Mouse (Mus musculus): ENCODE measurements at regions not wholly inside any gene's neighbourhood (a gene's known extent, or its start where the extent isn't known, plus 50 kb on each side); places are given as distances from the start of the nearest gene placed in this dataset.

- DNase-seq (ENCODE audit: low spot score in 2 of 2): no peak
Observed at GRCm38 (mm10) chr8:88417307-88418095, 55.5 kb upstream of the Brd7 start.

DNA sequence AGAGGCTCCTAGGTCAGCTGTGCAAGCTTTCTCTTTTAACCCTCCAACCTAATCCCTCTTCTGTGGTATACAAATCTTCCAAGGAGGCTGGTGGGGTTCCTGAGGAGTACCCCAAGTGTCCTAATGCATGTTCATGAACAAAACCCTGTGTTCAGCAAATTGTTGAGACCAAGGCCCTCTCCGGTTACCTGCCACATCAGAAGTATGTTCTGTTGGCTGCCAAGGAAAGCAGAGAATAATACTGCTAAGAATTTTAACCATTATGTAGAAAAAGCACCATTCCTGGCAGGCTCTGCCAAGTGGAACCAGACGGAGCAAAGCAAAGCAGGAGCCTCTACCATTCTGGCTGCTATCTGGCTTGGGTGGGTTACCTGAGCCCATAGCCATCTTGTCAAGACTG, 61.3 kb upstream of the Brd7 start:
- no peak for DNase-seq (ENCODE audit: low spot score in 2 of 2)

GRCm38 (mm10) chr8:88428560-88428959, 66.6 kb upstream of the Brd7 start:
- DNase-seq (ENCODE audit: low spot score in 2 of 2): no peak

- no peak for DNase-seq (ENCODE audit: low spot score in 2 of 2)
Observed at GRCm38 (mm10) chr8:88431389-88431788, 69.4 kb upstream of the Brd7 start.

DNA sequence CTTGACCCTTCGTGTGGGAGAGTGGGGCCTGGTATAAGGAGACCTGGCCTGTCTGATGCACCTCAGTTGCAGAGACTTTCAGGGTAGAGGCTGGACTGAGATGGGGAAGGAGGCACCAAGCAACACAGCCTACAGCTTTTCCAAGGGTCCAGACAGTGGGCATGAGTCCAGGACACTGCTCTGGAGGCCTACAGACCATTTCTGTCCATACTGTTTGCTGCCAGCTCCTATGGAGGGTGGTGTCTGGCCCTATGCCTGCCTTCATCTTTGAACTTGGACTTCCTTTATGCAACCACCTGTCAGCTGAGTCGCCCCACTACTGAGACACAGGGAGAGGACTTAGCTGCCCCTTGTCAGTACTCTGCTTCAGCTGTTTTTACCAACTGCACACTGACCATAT, 73.7 kb upstream of the Brd7 start:
- DNase-seq (ENCODE audit: low spot score in 2 of 2): no peak

- DNase-seq (ENCODE audit: low spot score in 2 of 2): no peak
Observed at GRCm38 (mm10) chr8:88440219-88440618, 78.2 kb upstream of the Brd7 start.

GRCm38 (mm10) chr8:88443397-88443796, 77.8 kb upstream of the Nkd1 start:
- DNase-seq (ENCODE audit: low spot score in 2 of 2): no peak

DNA sequence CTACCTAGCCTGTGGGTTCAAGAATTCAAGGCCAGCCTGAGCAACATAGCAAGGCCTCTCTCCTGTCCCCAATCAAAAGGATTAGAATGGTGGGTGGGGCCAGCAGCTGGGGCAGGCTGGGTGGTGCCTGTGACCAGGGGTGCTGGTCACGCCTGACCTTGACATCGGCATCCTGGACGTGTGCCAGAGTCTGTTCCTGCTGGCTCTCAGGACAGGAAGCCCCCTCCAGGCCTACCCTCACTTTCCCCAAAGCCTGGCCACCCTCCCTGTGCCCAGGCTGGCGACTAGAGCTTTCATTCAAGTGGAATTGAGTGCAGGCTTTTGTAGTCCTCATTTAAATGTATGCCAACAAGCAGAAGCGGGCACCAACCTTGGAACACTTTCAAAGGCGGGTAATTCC, 73.7 kb upstream of the Nkd1 start:
- no peak for DNase-seq (ENCODE audit: low spot score in 2 of 2)

DNA sequence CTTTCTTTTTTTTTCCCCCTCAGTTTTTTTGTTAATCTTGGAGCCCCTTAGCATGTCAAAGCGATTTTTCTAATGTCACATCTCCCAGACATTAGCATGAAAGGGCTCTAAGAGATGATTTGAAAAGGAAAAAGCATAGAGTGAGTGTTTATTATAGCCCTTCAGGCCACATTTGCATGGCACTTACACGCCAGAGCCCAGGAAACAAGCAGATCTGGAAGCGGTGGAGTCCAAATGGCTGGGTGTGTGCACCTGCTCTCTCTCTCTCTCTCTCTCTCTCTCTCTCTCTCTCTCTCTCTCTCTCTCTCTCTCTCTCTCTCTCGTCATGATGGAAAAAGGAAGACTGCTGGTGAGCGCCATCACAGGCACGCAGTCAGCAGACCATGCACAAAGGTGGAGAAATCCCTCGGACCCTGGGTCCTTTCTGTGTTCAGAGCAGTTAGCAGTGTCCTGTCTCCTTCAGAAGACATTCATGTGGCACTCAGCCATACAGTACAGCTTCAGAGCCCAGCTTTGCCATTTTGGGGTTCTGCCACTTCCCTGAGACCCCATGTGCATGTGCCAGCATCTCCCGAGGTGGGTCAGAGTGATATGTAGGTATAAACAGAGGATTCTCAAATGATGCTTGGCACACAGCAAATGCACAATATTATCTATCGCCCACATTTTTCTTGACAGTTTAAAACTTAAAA, 73.2 kb upstream of the Nkd1 start:
- no peak for DNase-seq (ENCODE audit: low spot score in 2 of 2)

- no peak for DNase-seq (ENCODE audit: low spot score in 2 of 2)
Observed at GRCm38 (mm10) chr8:88449001-88449400, 72.2 kb upstream of the Nkd1 start.

- DNase-seq (ENCODE audit: low spot score in 2 of 2): no peak
Observed at GRCm38 (mm10) chr8:88449534-88449933, 71.6 kb upstream of the Nkd1 start.

DNA sequence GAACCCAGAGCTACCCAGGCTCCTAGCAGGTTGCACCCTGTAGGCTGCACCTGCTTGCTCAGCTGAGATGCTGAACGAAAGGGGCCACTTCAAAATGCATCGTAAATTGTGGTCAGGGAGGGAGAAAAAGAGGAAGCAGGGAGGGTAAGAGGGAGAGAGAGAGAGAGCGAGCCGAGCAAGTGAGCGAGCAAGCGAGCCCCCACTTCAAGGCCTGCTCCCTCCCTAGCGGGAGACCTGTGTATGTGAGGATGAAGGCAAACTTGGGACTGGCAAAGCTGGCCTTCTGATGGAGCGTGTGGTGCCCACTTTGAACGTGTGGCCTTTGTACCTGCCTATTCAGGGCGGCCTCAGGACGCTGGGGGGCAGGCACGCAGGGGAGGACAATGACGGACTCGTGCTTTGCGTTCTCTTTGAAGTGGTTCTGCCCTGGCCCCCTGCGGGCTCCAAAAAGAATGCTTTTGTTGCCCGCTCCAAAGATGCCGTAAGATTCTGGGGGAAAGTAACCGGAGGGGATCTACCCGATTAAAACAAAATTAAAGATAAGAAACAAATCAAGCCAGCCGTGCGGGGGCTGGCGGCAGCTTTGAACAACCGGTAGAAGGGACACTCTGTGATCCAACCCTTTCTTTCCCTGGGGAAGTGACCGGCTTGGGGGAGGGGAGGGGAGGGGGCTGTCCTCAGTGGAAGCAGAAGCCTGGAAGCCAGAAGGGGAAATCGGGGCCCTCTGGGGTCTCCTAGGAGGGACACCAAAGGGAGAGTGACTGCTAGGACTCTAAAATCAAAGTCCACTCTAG, 70.1 kb upstream of the Nkd1 start:
- DNase-seq (ENCODE audit: low spot score in 2 of 2): peak in 1 of 2 experiments; percentile 27

DNA sequence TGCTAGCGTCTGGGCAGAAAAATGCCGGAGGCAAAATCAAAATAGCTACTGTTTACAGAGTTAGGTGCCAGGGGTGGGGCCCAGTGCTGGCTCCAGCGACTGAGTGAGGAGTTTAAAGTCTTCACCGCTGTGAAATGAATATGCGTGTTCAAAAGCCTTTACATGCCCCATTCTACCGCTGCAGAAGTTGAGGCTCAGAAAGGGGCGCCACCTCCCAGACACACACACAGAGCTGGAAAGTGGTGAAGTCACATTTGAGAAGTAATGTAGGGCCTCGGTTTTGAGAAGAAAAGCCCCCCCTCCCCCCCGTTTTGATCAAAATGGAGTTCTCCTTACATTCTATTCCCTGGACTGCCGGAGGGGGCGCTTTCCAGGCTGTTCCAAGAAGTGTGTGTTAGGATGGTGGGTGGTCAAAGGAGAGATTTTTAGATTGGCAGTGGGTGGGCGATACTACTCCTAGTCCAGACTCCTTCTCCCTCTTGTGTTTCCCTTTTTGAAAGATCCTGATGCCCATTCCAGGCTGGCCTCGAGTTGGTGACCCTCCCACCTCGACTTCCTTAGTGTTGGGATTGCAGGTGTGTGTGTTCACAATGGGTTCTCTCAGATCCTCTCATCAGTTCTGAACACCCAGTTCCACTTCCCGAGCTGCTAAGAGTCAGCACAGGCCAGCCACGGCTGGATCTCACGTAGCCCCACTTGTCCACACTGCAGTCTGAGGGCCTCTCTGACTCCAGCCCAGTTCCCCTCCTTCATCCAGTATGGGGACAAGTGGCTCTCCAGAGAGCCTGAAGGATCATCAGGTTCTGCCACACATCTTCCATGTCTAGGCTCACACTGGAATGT, 69.3 kb upstream of the Nkd1 start:
- DNase-seq (ENCODE audit: low spot score in 2 of 2): no peak

DNA sequence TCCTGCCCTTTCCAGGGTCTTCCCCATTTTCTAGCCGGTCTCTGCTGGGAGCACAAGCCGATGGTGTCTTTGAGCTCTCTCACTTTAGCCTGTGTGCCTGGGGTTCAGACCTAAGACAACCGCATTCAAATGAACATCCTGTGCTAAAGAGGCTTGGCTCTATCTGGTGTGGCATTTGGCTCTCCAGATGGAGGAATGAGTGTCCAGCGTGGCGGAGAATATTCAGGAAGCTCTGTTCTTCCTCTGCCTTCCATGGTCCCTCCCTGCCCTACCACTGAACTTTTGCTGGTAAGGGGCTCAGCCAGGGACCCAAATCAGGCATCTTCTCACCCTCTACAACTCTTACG, 68.7 kb upstream of the Nkd1 start:
- DNase-seq (ENCODE audit: low spot score in 2 of 2): no peak

- DNase-seq (ENCODE audit: low spot score in 2 of 2): no peak
Observed at GRCm38 (mm10) chr8:88454048-88454696, 67.0 kb upstream of the Nkd1 start.

DNA sequence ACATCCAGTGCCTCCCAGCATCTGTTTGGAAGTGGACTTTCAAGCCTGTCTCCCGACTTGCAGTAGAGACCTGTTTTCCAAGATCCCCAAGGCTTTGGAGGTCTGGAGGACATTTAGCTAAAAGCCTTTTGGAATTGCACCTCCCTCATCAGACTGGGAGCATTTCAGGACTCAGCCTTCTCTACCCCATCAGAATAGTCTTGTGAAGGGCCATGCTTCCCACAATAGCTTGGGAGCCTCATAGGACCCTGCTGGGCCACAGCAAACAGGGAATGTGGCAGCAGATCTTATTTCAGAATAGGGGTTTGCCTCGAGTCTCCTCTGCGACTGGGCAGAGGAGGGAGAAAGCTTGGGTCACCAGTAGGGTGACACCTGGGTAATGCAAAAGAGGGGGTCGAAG, 66.2 kb upstream of the Nkd1 start:
- no peak for DNase-seq (ENCODE audit: low spot score in 2 of 2)

DNA sequence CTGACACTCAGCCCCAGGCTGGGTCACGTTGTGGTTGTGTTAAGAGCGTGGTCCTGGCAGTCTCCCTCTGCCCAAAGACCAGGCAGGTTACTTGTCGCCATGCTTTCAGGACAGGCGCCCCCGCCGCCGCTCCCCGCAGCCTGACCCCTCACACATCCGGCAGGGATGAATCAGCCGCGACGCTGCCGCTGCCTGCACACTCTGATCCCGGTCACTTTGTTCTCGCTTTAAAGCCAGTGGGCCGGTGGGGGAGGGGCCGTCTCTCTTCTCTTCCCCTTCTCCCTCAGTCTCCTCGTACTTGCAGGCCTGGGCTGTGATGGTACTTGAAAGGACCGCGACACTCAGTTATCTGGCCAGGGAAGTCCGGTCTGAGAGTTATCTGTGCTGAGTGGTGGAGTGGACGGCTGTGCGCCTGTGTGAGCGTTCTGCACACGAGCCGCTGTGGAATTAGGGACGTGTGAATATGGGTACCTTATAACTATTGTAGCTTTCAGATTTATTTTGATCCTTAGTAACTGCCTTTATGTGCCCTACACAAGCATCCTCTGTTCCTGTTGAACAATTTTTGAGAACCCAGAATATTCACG, 65.6 kb upstream of the Nkd1 start:
- no peak for DNase-seq (ENCODE audit: low spot score in 2 of 2)

GRCm38 (mm10) chr8:88459197-88459596, 62.0 kb upstream of the Nkd1 start:
- DNase-seq (ENCODE audit: low spot score in 2 of 2): no peak

DNA sequence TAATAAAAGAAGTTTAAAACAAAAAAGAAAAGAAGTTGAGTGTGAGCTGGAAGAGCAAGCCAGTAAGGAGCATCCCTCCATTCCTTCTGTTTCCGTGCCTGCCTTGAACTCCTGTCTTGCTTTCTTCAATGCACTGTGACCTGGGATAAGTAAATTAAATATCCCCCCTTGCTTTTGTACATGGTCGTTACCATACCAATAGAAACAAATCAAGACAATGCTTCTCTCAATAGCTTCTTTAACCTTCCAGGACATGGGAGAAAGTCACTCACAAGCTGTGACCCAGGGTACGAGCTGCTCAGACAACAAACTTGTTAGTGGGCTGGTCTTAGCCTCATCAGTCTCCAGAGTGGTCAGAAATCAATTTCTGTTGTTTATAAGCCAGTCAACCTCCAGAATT, 53.4 kb upstream of the Nkd1 start:
- DNase-seq (ENCODE audit: low spot score in 2 of 2): no peak

DNA sequence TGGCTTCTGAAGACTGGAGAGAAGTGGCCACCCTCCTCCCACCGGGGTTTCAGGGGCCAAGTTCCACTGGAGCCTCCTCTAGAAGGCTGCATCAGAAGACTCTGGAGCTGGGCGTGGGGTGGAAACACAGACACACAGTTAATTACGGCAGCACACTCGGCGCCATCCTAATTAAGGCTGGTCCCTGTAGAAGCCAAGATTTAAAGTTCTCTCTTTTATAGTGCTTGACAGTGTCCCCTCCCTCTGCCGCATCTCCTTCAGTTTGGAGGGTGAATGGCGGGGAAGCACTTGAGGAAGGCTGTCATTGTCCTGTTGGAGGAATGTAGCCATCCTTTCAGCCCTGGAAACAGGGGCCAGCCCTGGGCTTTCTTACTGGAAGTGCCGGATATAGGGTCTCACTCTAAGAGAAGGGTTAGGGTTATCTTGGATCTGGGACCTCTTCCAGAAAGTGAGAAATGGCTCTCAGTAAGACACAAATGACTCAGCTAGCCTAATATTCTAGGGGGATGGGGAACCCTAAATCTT, 50.2 kb upstream of the Nkd1 start:
- no peak for DNase-seq (ENCODE audit: low spot score in 2 of 2)

All from spleen, postnatal 4 days (tissue).